Mouse (Mus musculus): ENCODE results near the gene Rgs6.

Gene Rgs6

DNA sequence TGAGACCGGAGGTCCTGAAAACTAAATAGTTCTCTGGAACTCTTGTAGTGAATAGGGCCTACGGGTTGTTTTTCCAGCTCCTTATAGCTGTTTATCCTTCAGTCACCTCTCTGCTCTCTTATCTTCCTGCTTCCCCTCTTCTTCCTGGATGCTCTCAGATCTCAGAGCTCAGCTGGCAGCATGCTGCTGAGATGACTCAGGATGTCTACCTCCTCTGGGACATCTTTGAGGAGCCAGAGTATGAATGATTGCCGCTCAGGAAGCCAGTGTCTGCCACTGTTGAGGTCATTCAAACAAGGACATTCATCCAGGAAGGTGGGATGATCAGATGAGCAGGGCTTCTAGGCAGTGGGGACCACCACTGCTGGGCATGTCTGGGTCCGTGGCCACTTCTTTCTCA lies 498.9 kb downstream of the Rgs6 start:
- DNase-seq (ENCODE audit: extremely low spot score) = no peak

DNA sequence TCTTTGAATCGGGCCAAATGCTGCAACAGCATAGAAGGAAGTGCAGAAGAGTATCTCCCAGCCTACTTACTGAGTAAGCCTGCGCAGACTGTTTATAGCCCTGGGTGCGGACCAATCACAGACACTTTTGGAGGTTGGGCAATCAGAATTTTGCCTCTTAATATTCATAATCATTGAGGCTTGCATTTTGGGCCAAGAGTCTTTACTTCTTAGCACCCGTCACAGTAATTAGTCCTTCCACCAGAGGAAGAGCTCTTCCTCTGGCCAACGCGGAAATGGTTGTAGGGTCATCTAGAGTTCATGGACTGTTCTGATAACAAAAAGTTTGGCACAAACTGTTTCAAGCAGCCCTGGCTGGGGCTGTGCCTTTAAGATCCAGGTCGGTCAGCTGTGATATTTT lies 499.5 kb downstream of the Rgs6 start:
- no peak for DNase-seq (ENCODE audit: extremely low spot score)

DNA sequence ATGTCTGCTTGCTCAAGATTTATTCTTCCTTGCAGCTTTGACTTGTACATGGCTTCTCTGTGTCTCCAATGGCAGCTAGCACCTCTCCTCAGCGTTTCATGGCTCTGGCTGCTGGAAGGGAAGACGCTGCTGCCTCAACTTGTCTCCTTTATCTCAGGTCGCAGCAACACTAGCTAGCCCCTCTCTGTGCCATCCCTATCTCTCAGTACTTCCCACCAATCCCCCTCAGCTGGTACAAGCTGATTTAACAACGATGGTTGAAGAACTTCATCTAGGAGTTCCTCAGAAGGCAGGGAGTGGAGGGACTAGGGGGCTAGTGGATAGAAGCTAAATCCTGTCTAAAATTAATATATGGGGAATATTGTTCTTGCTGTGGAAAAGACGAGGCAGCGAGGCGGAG lies 503.9 kb downstream of the Rgs6 start:
- DNase-seq (ENCODE audit: extremely low spot score) = no peak

DNA sequence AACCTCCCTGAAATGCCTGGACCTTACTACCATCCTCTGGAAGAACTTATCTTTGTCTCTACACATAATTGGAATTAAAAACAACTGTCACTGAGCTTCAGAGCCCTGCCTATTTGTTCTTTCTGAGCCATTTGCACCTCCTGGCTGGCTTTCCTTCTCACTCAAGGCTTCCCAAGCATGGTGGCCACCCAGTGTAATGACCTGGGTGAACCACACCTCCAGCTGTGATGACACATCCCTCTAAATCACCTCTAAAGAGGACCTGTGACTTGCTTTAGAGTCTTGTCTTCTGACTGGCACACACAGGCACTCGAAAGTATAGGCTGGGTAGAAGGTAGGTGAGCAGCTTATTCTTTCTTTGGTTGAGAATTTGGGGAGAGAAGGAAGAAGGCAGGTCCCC lies 509.7 kb downstream of the Rgs6 start:
- DNase-seq (ENCODE audit: extremely low spot score) = no peak

DNA sequence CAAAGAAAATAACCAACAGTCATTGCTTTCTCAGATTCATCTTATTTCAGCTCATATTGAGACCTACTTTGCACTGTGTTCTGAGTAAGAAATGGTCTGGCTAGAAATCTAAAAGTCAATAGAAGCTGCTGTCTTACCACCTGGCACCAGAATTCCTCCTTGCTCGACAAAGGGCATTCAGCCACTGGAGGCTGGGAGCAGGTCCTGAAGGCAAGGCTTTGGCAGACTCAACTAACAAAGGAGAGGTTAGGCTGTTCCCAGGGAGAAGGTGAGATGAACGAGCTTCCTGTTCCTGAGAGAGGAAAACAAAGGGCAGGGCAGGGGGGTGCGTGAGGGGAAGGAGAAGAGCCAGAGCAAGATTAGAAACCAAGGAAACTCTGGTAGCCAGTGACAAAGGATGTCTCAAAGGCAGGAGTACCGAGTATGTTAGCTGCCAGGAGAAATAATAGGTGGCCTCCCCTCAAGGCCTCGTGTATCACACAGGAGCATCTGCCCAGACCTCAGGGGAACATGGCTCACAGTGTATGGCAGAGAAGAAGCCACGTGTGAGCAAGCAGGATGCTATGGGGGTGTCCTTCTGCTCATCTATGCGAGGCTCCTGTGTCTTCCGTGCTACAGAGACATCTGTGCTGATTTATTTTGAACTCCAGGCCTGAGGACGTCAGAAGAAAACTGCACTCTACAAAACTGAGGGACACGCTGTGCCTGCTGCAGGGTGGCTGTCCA lies 510.7 kb downstream of the Rgs6 start:
- no peak for DNase-seq (ENCODE audit: extremely low spot score)

DNA sequence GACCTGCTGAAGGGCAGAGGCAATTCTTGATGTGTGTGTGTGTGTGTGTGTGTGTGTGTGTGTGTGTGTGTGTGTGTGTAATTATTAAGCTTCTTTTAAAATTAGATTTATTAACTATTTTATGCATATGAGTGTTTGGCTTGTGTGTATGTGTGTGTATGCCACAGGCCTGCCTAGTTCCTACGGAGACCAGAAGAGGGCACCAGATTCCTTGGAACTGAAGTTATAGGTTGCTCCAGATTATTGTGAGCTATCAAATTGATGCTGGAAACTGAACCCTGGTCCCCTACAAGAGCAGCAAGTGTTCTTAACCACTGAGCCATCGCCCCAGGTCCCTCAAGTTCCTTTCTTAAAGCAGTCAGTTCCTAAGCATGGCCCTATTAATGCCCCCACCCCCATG lies 511.8 kb downstream of the Rgs6 start:
- no peak for DNase-seq (ENCODE audit: extremely low spot score)

DNA sequence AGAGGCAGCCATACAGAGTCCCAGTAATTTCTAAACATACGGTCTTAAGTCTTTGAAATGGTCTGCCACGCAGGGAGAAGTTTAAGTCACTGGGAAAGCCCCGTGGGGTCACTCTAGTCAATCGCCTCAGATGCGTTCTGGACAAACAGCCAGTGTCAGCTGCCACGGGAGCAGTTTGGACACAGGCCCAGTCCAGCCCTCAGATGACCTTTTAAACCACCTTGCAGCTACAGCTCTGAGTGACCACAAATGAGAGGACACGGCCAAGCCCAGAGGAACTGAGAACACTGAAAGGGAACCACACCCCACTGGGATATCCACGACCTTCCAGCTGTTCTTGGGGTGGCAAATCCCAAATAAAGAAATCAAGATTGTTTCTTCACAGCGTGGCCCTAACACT lies 512.3 kb downstream of the Rgs6 start:
- DNase-seq (ENCODE audit: extremely low spot score) = no peak

DNA sequence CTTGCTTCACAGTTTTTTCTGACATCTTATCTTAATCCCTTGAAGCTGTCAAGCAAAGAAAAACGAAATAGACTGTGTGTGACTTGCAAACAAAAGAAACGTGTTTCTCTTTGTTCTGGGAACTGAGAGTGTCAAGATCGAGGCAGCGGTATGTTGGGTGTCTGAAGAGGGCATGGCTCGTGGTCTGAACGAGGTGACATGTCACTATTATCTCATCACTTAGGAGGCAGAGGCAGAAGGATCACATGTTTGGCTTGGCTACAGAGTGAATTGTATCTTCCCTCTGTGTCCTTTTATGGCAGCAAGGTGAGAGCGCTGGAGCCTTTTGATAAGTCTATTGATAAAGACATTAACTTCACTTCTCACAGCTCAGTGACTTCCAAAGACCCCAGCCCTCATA lies 512.8 kb downstream of the Rgs6 start:
- DNase-seq (ENCODE audit: extremely low spot score) = no peak

DNA sequence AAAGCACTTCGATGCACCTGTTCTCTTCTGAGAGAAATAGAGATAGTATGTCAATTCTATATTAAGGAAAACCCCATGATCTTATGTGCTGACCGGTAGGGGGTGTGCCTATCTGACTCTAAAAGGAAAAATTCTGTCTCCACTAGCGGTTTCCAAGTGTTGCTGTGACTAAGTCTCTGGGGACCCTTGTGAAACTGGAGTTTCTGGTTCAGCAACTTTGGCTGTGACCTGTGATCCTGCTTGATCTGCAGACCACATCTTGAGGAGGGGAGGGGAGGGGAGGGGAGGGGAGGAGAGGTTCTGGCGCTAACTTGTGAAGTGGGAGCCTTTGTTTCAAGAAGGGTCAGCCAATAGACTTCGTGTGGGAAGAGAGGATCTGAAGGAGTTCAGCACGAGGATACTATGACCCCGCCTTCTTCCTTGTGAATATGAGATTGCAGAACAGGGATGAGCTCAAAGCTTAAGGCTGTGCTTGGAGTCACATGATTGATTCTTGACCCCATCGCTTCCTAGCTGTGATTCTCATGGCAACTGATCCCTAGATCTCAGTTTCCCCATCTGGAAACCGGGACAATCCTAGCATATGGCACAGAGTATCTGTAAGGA lies 517.5 kb downstream of the Rgs6 start:
- DNase-seq (ENCODE audit: extremely low spot score) = no peak

DNA sequence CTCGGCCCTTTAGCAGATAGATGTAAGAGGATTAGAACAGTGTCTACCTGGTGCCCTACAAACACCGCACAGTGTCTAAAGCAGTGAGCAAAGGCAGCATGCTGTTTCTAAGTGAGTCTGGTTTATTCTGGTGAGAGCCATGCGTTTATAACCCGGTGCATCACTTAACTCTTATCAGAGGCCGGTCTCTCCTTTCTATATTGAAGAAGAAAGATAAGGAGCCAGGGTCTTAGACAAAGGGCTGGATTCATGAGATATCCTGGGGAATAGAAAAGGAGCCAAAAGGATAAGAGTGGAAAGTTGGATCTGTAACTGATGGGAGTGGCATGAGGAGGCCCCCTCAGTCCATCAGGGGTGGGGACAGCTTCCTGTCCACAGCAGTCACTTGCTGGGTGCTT lies 518.0 kb downstream of the Rgs6 start:
- no peak for DNase-seq (ENCODE audit: extremely low spot score)

DNA sequence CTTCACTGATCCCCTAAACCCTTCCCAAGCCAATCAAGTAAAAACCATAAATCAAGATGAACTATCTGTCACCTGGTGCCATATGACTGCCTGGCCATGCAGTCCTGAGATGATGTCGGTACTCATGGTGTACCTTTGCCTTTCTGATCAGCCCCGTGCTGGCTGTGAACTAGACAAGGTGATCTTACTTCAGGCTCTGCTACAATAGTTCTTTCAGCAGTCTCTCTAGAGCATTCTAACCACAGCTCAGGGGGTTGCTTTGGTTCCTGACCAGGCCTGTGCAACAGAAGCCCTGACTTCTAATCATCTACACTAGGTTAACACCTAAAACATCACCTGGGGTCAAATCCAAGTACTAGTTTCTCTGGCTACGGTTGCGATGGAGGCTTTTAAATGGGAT lies 521.4 kb downstream of the Rgs6 start:
- no peak for DNase-seq (ENCODE audit: extremely low spot score)

DNA sequence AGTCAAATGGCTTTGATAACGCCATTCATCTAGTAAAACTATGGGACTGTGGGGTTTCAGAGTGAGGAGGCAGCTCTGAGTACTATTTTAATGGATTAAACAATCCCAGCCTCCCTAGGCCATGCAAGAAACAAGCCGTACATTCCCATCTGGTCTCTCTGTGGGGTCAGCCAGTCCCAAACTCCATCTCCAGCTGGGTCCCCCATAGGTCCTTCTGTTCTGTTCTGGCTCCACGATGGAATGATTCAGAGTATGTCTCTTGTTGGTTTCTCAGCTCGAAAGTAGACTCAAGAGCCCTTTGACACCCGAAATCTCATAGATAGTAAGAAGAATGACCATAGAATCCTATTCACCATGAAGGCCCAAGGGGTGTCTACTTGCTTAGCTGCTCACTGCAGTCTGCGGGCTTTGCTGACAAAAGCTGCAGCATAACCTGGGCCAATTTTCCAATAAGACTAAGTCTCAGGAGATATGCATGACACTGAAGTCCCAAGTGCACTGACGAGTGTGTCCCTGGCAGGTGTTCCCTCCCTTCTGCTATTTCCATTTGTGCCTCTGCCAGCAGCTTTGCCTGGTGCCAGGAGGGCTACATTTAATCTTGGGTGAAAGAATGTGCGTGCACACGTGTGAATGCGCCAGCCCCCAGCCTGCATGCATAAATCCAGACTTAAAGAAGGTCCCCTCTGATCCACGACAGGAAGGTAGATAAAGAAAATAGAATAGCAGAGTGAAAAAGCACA lies 522.0 kb downstream of the Rgs6 start:
- DNase-seq (ENCODE audit: extremely low spot score) = no peak

DNA sequence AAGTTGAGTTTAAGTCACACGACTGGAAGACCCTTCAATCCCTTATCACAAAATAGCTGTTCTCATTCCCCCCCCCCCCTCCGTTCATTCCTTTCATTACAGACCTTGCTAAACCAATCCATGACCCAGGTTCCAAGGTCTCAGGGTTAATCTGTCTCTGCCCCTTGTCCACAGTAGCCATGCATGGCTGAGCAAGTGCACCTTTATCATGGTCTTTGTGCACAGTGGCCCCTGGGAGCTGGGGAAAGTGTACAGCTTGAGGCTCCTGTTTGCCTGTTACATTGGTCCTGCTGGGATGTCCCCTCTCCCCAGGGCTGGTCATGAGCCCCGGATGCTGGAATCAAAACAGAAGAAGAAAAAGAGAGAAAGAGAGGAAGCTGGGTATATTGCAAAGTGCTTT lies 522.6 kb downstream of the Rgs6 start:
- no peak for DNase-seq (ENCODE audit: extremely low spot score)

DNA sequence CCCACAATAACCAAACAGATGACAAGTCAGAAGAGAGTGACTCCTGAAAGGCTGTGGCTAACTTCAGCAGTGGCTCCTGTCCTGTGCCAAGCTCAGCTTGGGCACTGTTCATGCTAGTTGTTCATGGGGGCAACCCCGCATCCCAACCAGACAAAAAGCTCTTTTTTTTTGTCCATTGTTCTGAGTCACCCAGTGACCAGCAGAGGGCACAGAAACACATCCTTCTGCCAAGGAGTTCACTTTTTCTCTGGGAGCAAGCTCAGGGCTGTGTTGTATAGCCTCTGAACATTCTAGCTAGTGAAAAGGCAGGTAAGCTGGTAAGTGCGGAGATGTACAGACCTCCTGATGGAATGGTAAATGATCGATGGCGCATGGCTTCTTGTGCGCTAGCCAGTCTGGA lies 524.2 kb downstream of the Rgs6 start:
- no peak for DNase-seq (ENCODE audit: extremely low spot score)

DNA sequence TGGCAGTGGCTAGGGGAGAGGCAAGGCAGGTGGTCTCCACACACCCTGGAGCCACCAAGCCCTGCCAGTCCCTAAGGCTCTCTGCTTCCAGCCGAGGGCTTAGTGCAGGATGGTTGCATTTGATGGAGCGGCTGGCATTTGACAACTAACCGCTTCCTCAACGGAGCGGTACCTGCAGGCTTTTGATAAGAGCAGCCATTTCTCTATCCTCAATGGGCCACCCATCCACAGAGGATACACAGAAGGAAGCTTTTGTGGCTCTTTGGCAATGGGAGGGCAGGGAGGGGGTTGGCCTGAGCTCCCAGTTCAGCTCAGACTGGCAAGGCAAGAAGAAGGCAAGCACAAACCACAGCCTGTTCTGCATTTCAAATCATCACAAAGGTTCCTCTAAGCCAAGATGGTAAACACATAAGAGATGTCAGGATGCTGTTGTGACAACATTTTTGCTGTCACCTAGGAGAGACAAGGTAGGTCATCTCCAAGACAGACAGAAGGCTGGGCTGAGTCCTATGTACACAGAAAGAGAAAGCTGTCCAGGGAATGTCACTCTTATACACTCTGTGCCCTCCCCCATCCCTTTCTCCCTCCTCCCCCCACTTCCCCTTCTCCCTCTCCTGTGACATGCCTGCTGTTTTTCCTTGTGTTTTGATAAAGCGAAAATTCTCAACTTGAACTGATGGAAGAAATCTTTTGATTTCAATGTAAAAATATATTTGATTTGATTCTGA lies 525.0 kb downstream of the Rgs6 start:
- DNase-seq (ENCODE audit: extremely low spot score) = no peak

DNA sequence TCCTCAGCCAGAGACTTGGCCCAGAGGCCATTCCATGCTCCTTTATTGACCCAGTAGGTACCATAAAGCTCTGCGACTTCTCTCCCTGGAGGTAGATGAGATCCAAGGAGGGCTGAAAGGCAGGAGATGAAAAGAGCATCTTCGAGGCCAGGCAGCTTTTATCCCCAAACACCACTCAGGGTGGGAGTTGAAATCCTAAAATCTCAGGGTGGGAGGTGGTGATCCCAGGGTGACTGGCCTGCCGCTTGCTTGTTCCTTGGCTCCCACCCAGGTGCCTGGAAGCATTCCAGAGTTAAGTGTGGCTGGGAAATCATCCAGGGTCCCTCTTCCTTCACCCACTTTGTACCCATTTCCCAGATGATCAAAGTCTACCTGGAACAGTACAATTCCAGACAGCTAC lies 525.9 kb downstream of the Rgs6 start:
- DNase-seq (ENCODE audit: extremely low spot score) = no peak

DNA sequence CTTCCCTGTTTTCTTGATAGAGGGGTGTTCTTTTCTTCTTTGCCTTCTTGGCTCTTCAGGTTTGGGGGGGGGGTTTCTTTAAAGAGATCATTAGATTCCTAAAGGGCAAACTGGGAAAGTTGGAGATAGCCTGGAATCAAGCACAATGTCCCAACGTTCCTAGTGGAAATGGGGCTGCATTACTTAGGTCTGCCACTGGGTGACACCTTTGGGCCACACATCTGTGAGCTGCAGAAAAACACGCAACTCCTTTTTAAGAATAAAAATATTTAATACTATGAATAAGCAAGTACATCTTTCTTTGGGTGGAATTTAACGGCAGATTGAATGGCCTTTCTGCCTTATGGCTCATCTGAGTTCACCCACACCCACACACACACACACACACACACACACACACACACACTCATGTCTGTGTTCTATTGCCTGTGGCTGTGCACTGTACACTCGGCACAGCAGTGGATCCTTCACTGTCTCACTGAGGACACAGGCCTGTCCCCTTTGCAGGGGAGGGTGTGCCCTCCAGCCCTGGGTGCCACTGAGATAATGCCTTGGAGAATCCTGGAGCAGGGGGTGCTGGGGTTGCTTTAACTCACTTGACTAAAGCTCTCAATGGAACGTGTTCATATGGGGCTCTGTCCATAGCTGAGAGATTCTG lies 526.4 kb downstream of the Rgs6 start:
- peak; percentile 52 for DNase-seq (ENCODE audit: extremely low spot score)

DNA sequence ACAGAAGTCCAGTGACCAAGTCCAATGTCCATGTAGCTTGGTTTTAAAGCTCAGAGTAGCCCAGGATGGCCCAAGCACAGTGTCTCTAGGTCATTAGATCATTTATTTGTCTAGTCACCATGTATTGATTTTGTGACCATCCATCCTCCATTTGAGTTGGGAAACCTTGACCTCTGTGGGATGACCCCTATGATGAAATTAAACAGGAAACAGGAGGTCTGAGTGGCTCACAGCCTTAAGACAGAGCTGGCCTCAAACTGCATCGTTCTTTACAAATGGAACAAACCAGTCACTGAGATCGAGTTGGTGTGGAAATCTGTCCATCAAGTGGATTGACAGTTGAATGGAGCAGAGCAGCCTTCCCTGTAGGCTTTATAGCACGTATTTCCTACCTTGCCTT lies 536.0 kb downstream of the Rgs6 start:
- DNase-seq (ENCODE audit: extremely low spot score) = no peak

DNA sequence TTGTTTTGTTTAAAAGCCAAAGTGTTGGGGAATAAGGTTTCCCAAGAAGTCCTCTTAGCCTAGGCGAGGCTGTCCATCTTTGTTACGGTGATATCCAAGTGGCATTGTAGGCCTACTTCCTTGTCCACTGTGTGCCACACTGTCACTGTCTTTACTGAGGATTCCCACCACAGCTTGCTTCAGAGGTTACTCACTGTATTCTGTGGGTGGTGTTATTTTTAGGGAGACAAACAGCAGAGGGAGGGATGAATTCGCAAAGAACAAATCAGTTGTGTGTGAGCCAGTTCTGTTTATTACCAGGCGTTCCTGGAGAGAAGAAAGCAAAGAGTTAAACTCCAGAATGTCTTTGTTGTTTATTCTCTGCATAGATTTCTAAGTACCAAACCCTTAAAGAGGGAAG lies 537.2 kb downstream of the Rgs6 start:
- no peak for DNase-seq (ENCODE audit: extremely low spot score)

DNA sequence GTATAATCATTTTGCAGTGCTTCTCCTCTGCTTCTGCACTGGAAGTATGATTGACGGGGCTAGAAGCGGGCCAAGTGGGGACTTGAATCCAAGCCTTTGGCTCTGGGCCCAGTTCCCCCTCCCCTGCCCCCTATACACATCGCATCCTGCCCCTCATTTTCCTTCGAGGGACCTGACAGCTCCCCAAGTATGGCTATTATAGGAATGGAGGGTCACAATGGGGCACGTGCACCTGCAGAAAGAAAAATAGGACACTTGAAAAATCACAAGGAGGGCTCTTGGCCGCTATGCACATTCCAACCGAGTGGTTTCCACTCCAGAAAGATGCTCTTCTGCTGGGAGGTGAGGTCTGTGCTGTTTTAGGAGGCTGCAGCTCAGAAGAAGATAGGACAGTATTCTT lies 538.8 kb downstream of the Rgs6 start:
- no peak for DNase-seq (ENCODE audit: extremely low spot score)

DNA sequence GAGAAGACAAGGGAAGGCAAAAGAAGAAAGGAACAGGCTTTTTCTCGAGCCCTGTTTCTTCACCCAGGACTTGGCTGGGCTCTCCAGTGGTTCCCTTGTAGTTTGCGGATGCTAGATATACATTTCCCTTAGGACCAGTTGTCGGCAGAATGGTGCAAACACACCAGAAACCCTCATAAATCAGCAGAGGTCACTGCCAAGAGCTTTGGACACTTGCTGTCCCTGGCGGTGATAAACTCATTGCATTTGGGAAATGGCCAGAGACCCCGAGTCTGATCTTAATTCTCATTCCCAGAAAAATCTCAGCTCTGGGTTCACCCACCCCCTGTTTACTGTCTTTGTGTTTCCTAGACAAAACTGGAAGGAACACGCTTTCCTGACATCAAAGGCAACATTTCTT lies 539.9 kb downstream of the Rgs6 start:
- DNase-seq (ENCODE audit: extremely low spot score) = no peak

DNA sequence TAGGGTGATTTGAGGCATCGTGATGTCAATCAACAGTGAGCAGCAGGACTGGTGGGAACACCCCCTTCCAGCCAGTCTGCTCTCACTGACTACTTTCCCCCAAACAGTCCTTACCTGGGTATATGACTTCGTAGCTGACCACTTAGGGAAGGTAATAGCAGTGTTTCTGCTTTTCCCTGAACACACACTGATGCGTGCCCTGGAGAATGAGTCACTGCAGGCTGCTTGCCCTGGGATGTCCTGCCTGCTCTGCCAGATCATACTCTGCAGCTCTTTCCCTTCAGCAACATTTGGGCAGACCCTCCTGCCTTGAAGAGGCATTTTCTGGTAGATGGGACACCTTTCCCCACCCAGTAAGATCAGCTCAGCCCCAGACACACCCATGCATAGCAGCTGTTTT lies 540.5 kb downstream of the Rgs6 start:
- DNase-seq (ENCODE audit: extremely low spot score) = no peak
